Comparison of ENCODE assay signal across 9 mouse cellular contexts in the genomic region with DNA sequence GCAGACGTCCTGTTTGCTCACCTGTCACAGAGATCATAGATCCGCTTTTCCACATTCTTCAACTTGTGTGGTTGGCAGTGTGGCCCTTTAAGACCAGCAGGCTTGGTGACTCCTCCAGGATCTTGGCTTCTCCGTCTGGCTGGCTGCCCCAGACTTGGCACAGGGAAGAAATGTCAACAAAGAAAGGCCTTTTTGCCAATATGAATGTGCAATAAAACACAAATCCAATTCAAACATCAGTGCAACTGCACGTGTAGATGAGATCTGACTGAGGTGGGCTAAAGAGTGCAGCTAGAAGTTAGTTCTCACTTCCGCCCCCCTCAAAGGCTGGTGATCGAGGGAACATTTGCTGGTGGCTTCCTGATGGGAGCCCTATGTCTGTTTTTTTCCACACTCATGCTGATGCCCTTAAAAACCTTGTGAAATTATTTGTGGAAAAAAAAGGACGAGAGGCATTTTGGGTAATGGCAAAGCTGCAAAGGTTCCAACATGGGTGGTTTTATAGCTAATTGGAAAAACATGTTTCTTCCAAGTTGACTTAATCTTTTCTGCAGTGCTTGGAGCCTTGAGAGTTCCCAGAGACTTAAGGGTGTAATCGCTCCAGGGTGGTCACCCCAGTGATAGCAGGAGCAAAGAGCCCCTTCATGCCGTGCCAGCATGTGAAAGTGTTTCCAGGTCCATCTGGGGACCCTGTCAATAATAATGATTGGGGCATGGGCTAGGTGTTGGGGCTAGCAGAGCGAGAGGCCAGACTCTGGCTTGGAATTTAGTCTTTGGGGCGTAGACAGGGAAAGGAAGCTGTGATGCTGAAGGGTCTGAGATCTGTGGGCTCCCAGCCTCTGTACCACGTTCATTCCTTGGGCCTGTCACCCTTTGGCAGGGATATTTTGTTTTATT. TPM values are rescaled to one million over a fixed set of nuclear protein-coding genes. Genes with fewer than 3 reads are reported as not detected.
A peak's percentile ranks its signal among the peaks of the same experiment; 100 is the strongest.
DNase-seq lines count a peak whose midpoint lies in the region; ATAC-seq lines count a peak whose summit lies in the region.
"Had no signal": no experiment of that assay in that cellular context is flagged by ENCODE, and none has a peak within 500 bp of the region (broad histone marks: within the 10 kb centered on the region; RNA-seq: fewer than 3 reads in every experiment).

No protein-coding gene starts in this region.

- WGBS in limb, embryonic 13.5 days: 18% methylated on average over 12 of the region's 12 CpGs
- WGBS in stomach, embryonic 16.5 days: 47% methylated on average over 12 of the region's 12 CpGs

- H3K4me1 ChIP-seq in limb, embryonic 13.5 days: peaks cover 44% of the 10 kb centered on the region
- peaks cover 32% of the 10 kb centered on the region for H3K4me1 ChIP-seq in stomach, embryonic 16.5 days (ENCODE audit: control insufficient read depth, insufficient read depth, low read length)

- H3K4me2 ChIP-seq in limb, embryonic 13.5 days (replicated peaks): peak overlapping the region; percentile 42
- H3K4me2 ChIP-seq in stomach, embryonic 16.5 days (ENCODE audit: low read depth, low read length): no peak overlapping the region

- intact Hi-C loops in heart, postnatal 36 days (cut with DNase I): no loop called here

- peak; percentile 82 for ATAC-seq in limb, embryonic 13.5 days (ENCODE audit: low FRiP score, low read depth)
- ATAC-seq in stomach, embryonic 16.5 days (ENCODE audit: insufficient read depth, low FRiP score): peak; percentile 41; the same call in 1 of the 2 replicates

- no peak overlapping the region; the same call in 1 of the 2 replicates for H3K4me3 ChIP-seq in limb, embryonic 13.5 days
- H3K4me3 ChIP-seq in stomach, embryonic 16.5 days (replicated peaks; ENCODE audit: low read length): no peak overlapping the region

- no peak overlapping the region for H3K9ac ChIP-seq in limb, embryonic 13.5 days
- no peak overlapping the region for H3K9ac ChIP-seq in stomach, embryonic 16.5 days (ENCODE audit: low read length)

- no peaks in the 10 kb centered on the region for H3K27me3 ChIP-seq in limb, embryonic 13.5 days
- H3K27me3 ChIP-seq in stomach, embryonic 16.5 days (ENCODE audit: control insufficient read depth, insufficient read depth, low read length): no peaks in the 10 kb centered on the region

- H3K9me3 ChIP-seq in limb, embryonic 13.5 days: no peaks in the 10 kb centered on the region
- no peaks in the 10 kb centered on the region for H3K9me3 ChIP-seq in stomach, embryonic 16.5 days (replicated peaks; ENCODE audit: control insufficient read depth, low read length)

- peak overlapping the region; percentile 94 for H3K27ac ChIP-seq in limb, embryonic 13.5 days
- peak overlapping the region; percentile 76 for H3K27ac ChIP-seq in stomach, embryonic 16.5 days (ENCODE audit: low read length)

- no peaks in the 10 kb centered on the region for H3K36me3 ChIP-seq in limb, embryonic 13.5 days
- no peaks in the 10 kb centered on the region for H3K36me3 ChIP-seq in stomach, embryonic 16.5 days (ENCODE audit: control insufficient read depth, insufficient read depth, low read length)

- DNase-seq in embryo, embryonic 10.5 days (ENCODE audit: low spot score): peak; percentile 26
- DNase-seq in embryo, embryonic 9.5 days (ENCODE audit: extremely low spot score): no peak
- DNase-seq in 3134 (ENCODE audit: extremely low read depth, insufficient read length, low spot score): peak; percentile 69
- DNase-seq in cerebellum, postnatal 36 days: peak; percentile 87 to 90
- DNase-seq in heart, postnatal 36 days: peak; percentile 67 to 77
- DNase-seq in spleen, adult 12 weeks (ENCODE audit: low spot score): no peak

RNA-seq across cellular contexts. Expression of a gene that starts 15.4 kb away (rescaled TPM):
- total RNA-seq in heart, postnatal 36 days (2021): under 1 TPM; 0.41 to 0.61 TPM
- 4.2 and 4.8 TPM in 2 replicates for polyA plus RNA-seq in limb, embryonic 13.5 days (2015; fragmentation: Nextera tagmentation; extraction: Ambion mirVana)
- polyA plus RNA-seq in stomach, embryonic 16.5 days (2015; fragmentation: Nextera tagmentation; extraction: Ambion mirVana): 2.2 and 2.4 TPM in 2 replicates

RNA-seq across cellular contexts. Expression of a gene that starts 37.5 kb away (rescaled TPM):
- total RNA-seq in heart, postnatal 36 days (2021): not detected
- not detected in 2 replicates for polyA plus RNA-seq in limb, embryonic 13.5 days (2015; fragmentation: Nextera tagmentation; extraction: Ambion mirVana)
- polyA plus RNA-seq in stomach, embryonic 16.5 days (2015; fragmentation: Nextera tagmentation; extraction: Ambion mirVana): not detected in 2 replicates
- total RNA-seq: left cerebral cortex, postnatal 14 days had no signal

RNA-seq across cellular contexts. Expression of a gene that starts 44.6 kb away (rescaled TPM):
- total RNA-seq in heart, postnatal 36 days (2021): not detected
- polyA plus RNA-seq in limb, embryonic 13.5 days (2015; fragmentation: Nextera tagmentation; extraction: Ambion mirVana): 0.49 and 0.83 TPM in 2 replicates
- not detected in 2 replicates for polyA plus RNA-seq in stomach, embryonic 16.5 days (2015; fragmentation: Nextera tagmentation; extraction: Ambion mirVana)
- total RNA-seq: left cerebral cortex, postnatal 14 days had no signal

RNA-seq across cellular contexts. Expression of a gene that starts 54.3 kb away (rescaled TPM):
- not detected for total RNA-seq in heart, postnatal 36 days (2021)
- polyA plus RNA-seq in limb, embryonic 13.5 days (2015; fragmentation: Nextera tagmentation; extraction: Ambion mirVana): not detected in 2 replicates
- polyA plus RNA-seq in stomach, embryonic 16.5 days (2015; fragmentation: Nextera tagmentation; extraction: Ambion mirVana): not detected in 2 replicates
- total RNA-seq: left cerebral cortex, postnatal 14 days had no signal

RNA-seq across cellular contexts. Expression of a gene that starts 59.5 kb away (rescaled TPM):
- total RNA-seq in heart, postnatal 36 days (2021): not detected
- polyA plus RNA-seq in limb, embryonic 13.5 days (2015; fragmentation: Nextera tagmentation; extraction: Ambion mirVana): not detected in 2 replicates
- polyA plus RNA-seq in stomach, embryonic 16.5 days (2015; fragmentation: Nextera tagmentation; extraction: Ambion mirVana): not detected in 2 replicates
- total RNA-seq: left cerebral cortex, postnatal 14 days had no signal

Comparison
In these comparisons a context has a peak if more than half of its experiments do, and no peak if none do; other contexts are left out.
1. DNase-seq: peak in embryo, embryonic 10.5 days (single experiment), 3134 (single experiment), cerebellum, postnatal 36 days (2 of 2) and heart, postnatal 36 days (2 of 2); none in embryo, embryonic 9.5 days (single experiment) and spleen, adult 12 weeks (single experiment).